Mouse (Mus musculus) ES-E14 (cell line): ENCODE data around the gene Rpl26. TPM values are rescaled to one million over a fixed set of nuclear protein-coding genes. Genes with fewer than 3 reads are reported as not detected.
A peak's percentile ranks its signal among the peaks of the same experiment; 100 is the strongest.

Experiments
- DNase-seq: peaks from one replicate; pipeline ENCODE4 v3.0.0-alpha.2; 2013; ENCODE audit warnings: low read depth, low spot score
- H3K27ac ChIP-seq: 2 replicates; pipeline ENCODE4 v1.5.1; 2012; ENCODE audit warnings: low read depth, mild to moderate bottlenecking, low read length, moderate library complexity, mixed read lengths; ENCODE audit not compliant: poor library complexity, insufficient read depth, severe bottlenecking
- H3K36me3 ChIP-seq: 2 replicates; pipeline ENCODE4 v1.6.1; 2012; ENCODE audit warnings: mild to moderate bottlenecking, low read length, moderate library complexity, mixed read lengths; ENCODE audit not compliant: control insufficient read depth, poor library complexity, insufficient read depth, severe bottlenecking
- H3K4me1 ChIP-seq, 2 experiments: fragments of 150-350 bp in 1 of 2; sonication (generic) in 1 of 2; 2 replicates each; pipeline ENCODE4 v1.6.1; 2012; ENCODE audit warnings: low read length in 2 of 2, mild to moderate bottlenecking in 1 of 2, mixed read lengths in 1 of 2; ENCODE audit not compliant: control insufficient read depth in 2 of 2, insufficient read depth in 2 of 2, poor library complexity in 1 of 2
- H3K4me3 ChIP-seq, 2 experiments: fragments of 150-350 bp in 1 of 2; sonication (generic) in 1 of 2; 2 replicates each; pipeline ENCODE4 v1.5.1; 2012; ENCODE audit warnings: low read length in 2 of 2, low read depth in 1 of 2, mild to moderate bottlenecking in 1 of 2, mixed read lengths in 1 of 2; ENCODE audit not compliant: insufficient read depth in 1 of 2, poor library complexity in 1 of 2, severe bottlenecking in 1 of 2
- H3K9ac ChIP-seq: 2 replicates; pipeline ENCODE4 v1.6.1; 2012; ENCODE audit warnings: low read depth, mild to moderate bottlenecking, low read length, mixed read lengths; ENCODE audit not compliant: poor library complexity, insufficient read depth, severe bottlenecking
- H3K9me3 ChIP-seq: fragments of 150-350 bp; sonication (generic); 2 replicates; pipeline ENCODE4 v1.6.1; 2012; ENCODE audit warnings: low read depth, mild to moderate bottlenecking, low read length; ENCODE audit not compliant: control insufficient read depth, insufficient read depth
- CHD2 ChIP-seq: IDR thresholded peaks from 2 replicates; pipeline ENCODE4 v1.6.1; 2014; ENCODE audit warnings: mild to moderate bottlenecking, low read depth, low read length, inconsistent platforms
- HCFC1 ChIP-seq: IDR thresholded peaks from 2 replicates; pipeline ENCODE4 v1.6.1; 2012; ENCODE audit warnings: low read length, inconsistent platforms, borderline replicate concordance; ENCODE audit not compliant: insufficient read depth
- MAFK ChIP-seq: IDR thresholded peaks from 2 replicates; pipeline ENCODE4 v1.6.1; 2014; ENCODE audit warnings: mild to moderate bottlenecking, low read depth, low read length, inconsistent platforms; ENCODE audit not compliant: insufficient read depth
- ZC3H11A ChIP-seq: IDR thresholded peaks from 2 replicates; pipeline ENCODE4 v1.6.1; 2012; ENCODE audit warnings: low read depth, mild to moderate bottlenecking, inconsistent platforms, low read length, borderline replicate concordance
- ZNF384 ChIP-seq: IDR thresholded peaks from 2 replicates; pipeline ENCODE4 v1.6.1; 2012; ENCODE audit warnings: low read depth, low read length, inconsistent platforms
- in situ Hi-C, 2 experiments: fragments of 600-800 bp; cut with MboI; formaldehyde crosslinking; loops; one replicate each; pipeline ENCODE4 v1.15.1; 2025; ENCODE audit warnings: low sequenced_read_pairs in 2 of 2, inconsistent platforms in 1 of 2; ENCODE audit not compliant: unreplicated experiment in 2 of 2
- total RNA-seq: library from RNA; depleted of rRNA; stranded (reverse); fragments of 300-350 nt; gene quantifications from 2 replicates; pipeline ENCODE4 v1.2.3, GENCODE M21; 2012

Gene Rpl26
- total RNA-seq, 1 experiment, result 2,753 TPM

DNA sequence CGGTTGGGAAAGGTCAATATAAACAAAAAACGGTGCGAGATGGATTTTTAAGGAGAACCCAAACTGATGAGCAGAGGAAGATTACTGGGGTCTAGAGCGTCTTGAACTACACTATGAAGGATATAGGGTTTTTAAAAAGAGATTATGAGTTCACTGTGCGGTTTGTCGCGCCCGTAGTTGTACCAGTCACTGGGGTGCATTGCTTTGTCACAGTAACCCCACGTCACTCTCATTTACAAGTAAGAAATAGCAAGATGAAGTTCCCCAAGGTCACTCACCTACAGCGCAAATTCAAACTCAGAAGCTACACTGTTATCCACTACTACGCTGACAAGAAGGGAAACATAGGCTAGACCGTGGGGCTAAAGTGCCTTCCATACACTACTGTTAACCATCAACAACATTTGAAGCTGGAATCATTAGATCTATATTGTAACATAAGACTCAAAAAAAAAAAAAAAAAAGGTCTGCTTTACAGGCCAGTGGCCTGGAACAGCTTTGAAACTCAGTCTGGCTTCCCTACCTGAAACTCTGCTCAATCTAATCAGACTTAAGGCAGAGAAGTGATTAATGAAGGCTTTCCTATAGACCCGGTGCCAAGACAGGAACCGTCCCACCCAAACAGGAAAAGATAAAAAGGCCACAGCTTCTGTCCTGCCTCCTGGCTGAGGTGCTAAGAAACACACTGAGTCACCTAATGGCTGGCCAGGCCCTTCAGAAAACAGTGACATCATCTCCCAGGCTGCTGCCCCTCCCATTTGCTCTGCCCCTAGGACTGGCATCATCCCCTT lies 47.6 kb upstream of the Rpl26 start:
- Histone ChIP-seq H3K4me3 (peak overlapping the region; percentile 43 to 75), H3K4me1 (peaks cover 0 to 5% of the 10 kb centered on the region in 2 experiments; a peak in 1 of 4 replicates), H3K9me3 (no peaks in the 10 kb centered on the region), H3K27ac (no peak overlapping the region), H3K9ac (peak overlapping the region; percentile 70; the same call in 1 of the 2 replicates), H3K36me3 (no peaks in the 10 kb centered on the region)
- in situ Hi-C loops, result no loop called here
- no peak for DNase-seq
- TF ChIP-seq ZC3H11A, result no peak
- no peak for TF ChIP-seq MAFK
- no peak for TF ChIP-seq ZNF384
- TF ChIP-seq CHD2, result no peak
- TF ChIP-seq HCFC1, result no peak

DNA sequence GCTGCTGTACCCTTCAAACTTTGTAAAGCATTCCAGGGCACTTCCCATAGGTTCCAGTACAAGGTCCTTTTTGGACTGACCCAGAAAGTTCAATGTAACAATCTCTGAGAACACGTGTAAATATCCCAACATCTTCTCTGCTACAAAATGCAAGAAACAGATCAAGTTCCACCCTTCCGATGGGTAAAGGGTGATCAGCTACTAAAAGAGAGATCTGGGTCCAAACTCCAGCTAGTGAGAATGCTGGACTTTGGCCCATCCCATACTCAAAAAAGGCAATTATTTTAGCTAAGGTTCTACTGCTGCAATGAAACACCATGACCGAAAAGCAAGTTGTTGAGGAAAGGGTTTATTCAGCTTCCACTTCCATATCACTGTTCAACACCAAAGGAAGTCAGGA lies 46.8 kb upstream of the Rpl26 start:
- no peak for TF ChIP-seq CHD2
- TF ChIP-seq HCFC1, result no peak
- TF ChIP-seq ZNF384, result no peak
- TF ChIP-seq ZC3H11A, result no peak
- TF ChIP-seq MAFK, result no peak
- Histone ChIP-seq H3K4me1 (peaks cover 0 to 5% of the 10 kb centered on the region in 2 experiments; a peak in 1 of 4 replicates), H3K4me3 (no peak overlapping the region), H3K27ac (no peak overlapping the region), H3K9me3 (no peaks in the 10 kb centered on the region), H3K9ac (no peak overlapping the region), H3K36me3 (no peaks in the 10 kb centered on the region)
- in situ Hi-C loops, result no loop called here
- DNase-seq, result no peak

DNA sequence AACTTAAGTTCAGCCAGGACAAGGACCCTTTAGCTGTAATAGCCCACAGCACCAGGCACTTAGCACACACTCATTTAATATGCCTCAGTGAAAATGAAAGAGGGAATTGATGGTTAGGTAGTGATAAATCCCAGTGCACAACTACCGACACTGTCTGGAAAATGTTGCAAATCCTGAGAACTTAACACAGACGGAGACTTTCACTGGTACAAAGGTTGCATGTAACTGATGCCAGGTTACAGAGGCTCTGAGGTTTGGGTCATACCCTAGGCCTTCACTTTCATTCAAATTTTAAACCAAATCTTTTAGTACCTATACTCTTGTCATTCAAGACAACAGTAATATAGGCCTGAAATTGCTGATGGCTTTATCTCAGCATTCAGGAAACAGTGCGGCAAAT lies 44.1 kb upstream of the Rpl26 start:
- H3K4me3 ChIP-seq, result no peak overlapping the region
- no peaks in the 10 kb centered on the region for H3K36me3 ChIP-seq
- H3K9ac ChIP-seq, result no peak overlapping the region
- H3K4me1 ChIP-seq, result 0 out of 4 replicates have a peak, but pooled peaks cover 0 to 2% of the 10 kb centered on the region in 2 experiments
- TF ChIP-seq HCFC1 (no peak), MAFK (no peak), ZNF384 (no peak), ZC3H11A (no peak), CHD2 (no peak)
- H3K9me3 ChIP-seq, result no peaks in the 10 kb centered on the region
- in situ Hi-C loops, result no loop called here
- no peak overlapping the region for H3K27ac ChIP-seq
- DNase-seq, result no peak

DNA sequence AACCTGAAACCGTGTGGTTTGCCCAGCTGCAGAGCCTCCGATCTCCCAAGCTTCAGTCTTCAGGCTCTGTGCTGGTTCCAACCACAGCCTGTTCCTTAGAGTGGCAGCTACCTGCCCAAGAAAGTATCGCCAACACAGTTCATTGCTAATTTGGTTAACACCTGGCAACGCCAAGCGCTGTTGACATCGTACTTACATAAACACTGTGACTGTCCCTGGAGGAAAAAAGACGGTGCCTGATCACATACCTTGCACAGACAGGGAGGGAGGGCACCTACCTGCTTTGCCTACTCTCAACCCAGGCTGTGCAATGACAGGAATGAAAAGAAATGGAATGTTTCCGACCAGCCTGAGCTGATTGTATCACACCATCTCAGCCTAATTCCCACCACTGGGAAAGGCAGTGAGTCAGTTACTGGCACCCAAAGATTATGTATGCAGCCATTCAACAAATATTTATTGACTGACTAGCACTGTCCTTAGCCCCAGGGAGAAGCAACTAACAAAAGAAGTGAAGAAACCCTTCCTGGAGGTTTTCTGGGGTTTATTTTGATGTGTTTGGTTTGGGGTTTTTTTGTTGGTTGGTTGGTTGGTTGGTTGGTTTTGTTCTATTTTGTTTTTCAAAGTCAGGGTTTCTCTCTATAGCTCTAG lies 41.3 kb upstream of the Rpl26 start:
- no peak for TF ChIP-seq ZNF384
- TF ChIP-seq MAFK, result no peak
- no peak for TF ChIP-seq ZC3H11A
- TF ChIP-seq CHD2, result no peak
- TF ChIP-seq HCFC1, result no peak
- no peak for DNase-seq
- in situ Hi-C loops, result no loop called here
- H3K27ac ChIP-seq, result no peak overlapping the region
- no peak overlapping the region for H3K4me3 ChIP-seq
- H3K36me3 ChIP-seq, result no peaks in the 10 kb centered on the region
- H3K9me3 ChIP-seq, result no peaks in the 10 kb centered on the region
- no peak overlapping the region for H3K9ac ChIP-seq
- H3K4me1 ChIP-seq, result no peaks in the 10 kb centered on the region
